Mouse (Mus musculus) limb, embryonic 14.5 days (tissue): ENCODE results near the gene Cdhr1. TPM values are rescaled to one million over a fixed set of nuclear protein-coding genes. Genes with fewer than 3 reads are reported as not detected.
"Not testable (repeated sequence)": the region's sequence is repeated elsewhere in the genome, so short reads cannot be mapped to it uniquely, and the experiment has no call there.

Experiments used
- ATAC-seq: fragments of 200-750 bp; cut with Nextera tagmentation; 2 replicates; pipeline ENCODE4 v1.8.0; 2017; ENCODE audit warnings: low read depth, moderate number of reproducible peaks, moderate TSS enrichment; ENCODE audit not compliant: low FRiP score
- DNase-seq: peaks from one replicate; pipeline ENCODE4 v3.0.0-alpha.2; 2015; ENCODE audit warnings: low spot score
- H3K27ac ChIP-seq: fragments of 300-500 bp; sonication (generic); replicated peaks from 2 replicates; pipeline ENCODE4 v1.5.1; 2014; ENCODE audit warnings: low read depth, mild to moderate bottlenecking, low read length, moderate library complexity, mixed read lengths
- H3K27me3 ChIP-seq: fragments of 300-500 bp; sonication (generic); 2 replicates; pipeline ENCODE4 v1.6.1; 2014; ENCODE audit warnings: low read length, mixed read lengths; ENCODE audit not compliant: control insufficient read depth, insufficient read depth
- H3K36me3 ChIP-seq: fragments of 300-500 bp; sonication (generic); 2 replicates; pipeline ENCODE4 v1.6.1; 2014; ENCODE audit warnings: mild to moderate bottlenecking, low read length, moderate library complexity, mixed read lengths; ENCODE audit not compliant: control insufficient read depth, insufficient read depth
- H3K4me1 ChIP-seq: fragments of 300-500 bp; sonication (generic); 2 replicates; pipeline ENCODE4 v1.6.1; 2014; ENCODE audit warnings: antibody characterized with exemption, low read length, mixed read lengths; ENCODE audit not compliant: control insufficient read depth, insufficient read depth
- H3K4me2 ChIP-seq: fragments of 300-500 bp; sonication (generic); replicated peaks from 2 replicates; pipeline ENCODE4 v1.6.1; 2014; ENCODE audit warnings: low read depth, mild to moderate bottlenecking, low read length, moderate library complexity; ENCODE audit not compliant: severe bottlenecking
- H3K4me3 ChIP-seq: fragments of 300-500 bp; sonication (generic); replicated peaks from 2 replicates; pipeline ENCODE4 v1.5.1; 2014; ENCODE audit warnings: low read length
- H3K9ac ChIP-seq: fragments of 300-500 bp; sonication (generic); 2 replicates; pipeline ENCODE4 v1.6.1; 2014; ENCODE audit warnings: mild to moderate bottlenecking, low read depth, low read length, moderate library complexity; ENCODE audit not compliant: severe bottlenecking
- H3K9me3 ChIP-seq: fragments of 300-500 bp; sonication (generic); 2 replicates; pipeline ENCODE4 v1.6.1; 2016; ENCODE audit warnings: low read length; ENCODE audit not compliant: control insufficient read depth
- POLR2A ChIP-seq: fragments of 200-500 bp; IDR thresholded peaks from 2 replicates; pipeline ENCODE4 v1.8.0; 2012; ENCODE audit warnings: inconsistent platforms, mild to moderate bottlenecking, moderate library complexity, borderline replicate concordance; ENCODE audit not compliant: insufficient read depth, insufficient read length; ENCODE audit errors: extremely low read depth
- WGBS: fragments of 180-500 bp; shearing (Covaris S2); extraction: QIAGEN DNeasy Blood & Tissue Kit; methylation state at CpG from one replicate; pipeline ENCODE4 v1.1.7; 2014; 5-methylcytosine and 5-hydroxymethylcytosine counted together
- polyA plus RNA-seq, 2 experiments: library from polyadenylated mRNA; depleted of rRNA in 1 of 2; stranded (reverse) in 1 of 2; unstranded in 1 of 2; fragments of >200 nt; fragmentation: Nextera tagmentation in 1 of 2; extraction: Ambion mirVana in 1 of 2; gene quantifications; 2 replicates each; pipeline versions ENCODE4 v1.2.1 to v1.2.3; 2012 to 2014

Gene Cdhr1
- polyA plus RNA-seq (2012; rRNA removed) = 0.42 and 0.45 TPM in 2 replicates
- polyA plus RNA-seq (2014; fragmentation: Nextera tagmentation; extraction: Ambion mirVana) = 0.47 and 0.48 TPM in 2 replicates

- under 1% methylated on average over 26 of the region's 30 CpGs for WGBS
- no peak within 1 kb of the TSS for H3K9ac ChIP-seq
- no peak for ATAC-seq
- peaks cover 5% of the 10 kb centered on the region; the same call in 1 of the 2 replicates for H3K4me1 ChIP-seq
- H3K4me3 ChIP-seq = peak within 1 kb of the TSS; percentile 22
- H3K4me2 ChIP-seq = peak within 1 kb of the TSS; percentile 41
- peak; percentile 16 for DNase-seq
- TF ChIP-seq POLR2A = no peak
- H3K27me3 ChIP-seq = peaks cover 11% of the 10 kb centered on the region; the same call in 1 of the 2 replicates
- H3K27ac ChIP-seq = no peak within 1 kb of the TSS
- H3K9me3 ChIP-seq = no peaks in the 10 kb centered on the region
- no peaks in the 10 kb centered on the region for H3K36me3 ChIP-seq
Observed at GRCm38 (mm10) chr14:37097956-37098530, at the start of gene Cdhr1. Cdhr1 (minus strand) TSS chr14:37098347.

- TF ChIP-seq POLR2A = no peak
- ATAC-seq = no peak
- Histone ChIP-seq H3K36me3 (no peaks in the 10 kb centered on the region), H3K9me3 (no peaks in the 10 kb centered on the region), H3K27ac (no peak overlapping the region), H3K27me3 (no peaks in the 10 kb centered on the region), H3K4me2 (no peak overlapping the region), H3K9ac (no peak overlapping the region), H3K4me1 (peaks cover 1% of the 10 kb centered on the region), H3K4me3 (no peak overlapping the region)
- 77% methylated on average over 8 of the region's 8 CpGs for WGBS
- no peak for DNase-seq
Observed at GRCm38 (mm10) chr14:37139051-37139710, 41.0 kb upstream of the Cdhr1 start.

DNA sequence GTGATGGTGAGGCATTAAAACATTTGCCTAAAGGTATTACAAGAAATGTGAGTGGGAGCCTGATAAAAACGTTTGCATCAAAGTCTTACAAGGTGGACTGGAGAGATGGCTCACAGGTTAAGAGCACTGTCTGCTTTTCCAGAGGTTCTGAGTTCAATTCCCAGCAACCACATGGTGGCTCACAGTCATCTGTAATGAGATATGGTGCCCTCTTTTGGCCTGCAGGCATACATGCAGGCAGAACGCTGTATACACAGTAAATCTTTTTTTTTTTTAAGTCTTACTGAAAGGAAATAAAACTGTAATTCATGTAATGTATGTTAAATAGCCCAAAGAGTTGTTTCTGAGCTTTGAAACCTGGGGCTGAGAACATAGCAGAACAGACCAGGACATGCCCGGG, 39.4 kb upstream of the Cdhr1 start:
- not testable (repeated sequence) for H3K4me2 ChIP-seq, H3K36me3 ChIP-seq, DNase-seq, H3K9me3 ChIP-seq, H3K27me3 ChIP-seq, ATAC-seq, H3K27ac ChIP-seq, H3K4me1 ChIP-seq, H3K4me3 ChIP-seq, H3K9ac ChIP-seq
- WGBS = 58% methylated on average over 2 of the region's 3 CpGs

GRCm38 (mm10) chr14:37136110-37136509, 38.0 kb upstream of the Cdhr1 start:
- DNase-seq (no peak), ATAC-seq (no peak)
- Histone ChIP-seq H3K27me3 (no peaks in the 10 kb centered on the region), H3K9ac (no peak overlapping the region), H3K9me3 (no peaks in the 10 kb centered on the region), H3K4me2 (no peak overlapping the region), H3K27ac (no peak overlapping the region), H3K4me1 (peaks cover 5% of the 10 kb centered on the region), H3K4me3 (no peak overlapping the region), H3K36me3 (peaks cover 21% of the 10 kb centered on the region)
- no peak for TF ChIP-seq POLR2A
- 78% methylated on average over 4 of the region's 4 CpGs for WGBS

GRCm38 (mm10) chr14:37135671-37136070, 37.5 kb upstream of the Cdhr1 start:
- Histone ChIP-seq H3K4me2 (peak overlapping the region; percentile 47), H3K27me3 (no peaks in the 10 kb centered on the region), H3K9ac (peak overlapping the region; percentile 84), H3K36me3 (peaks cover 25% of the 10 kb centered on the region), H3K4me3 (peak overlapping the region; percentile 72), H3K9me3 (no peaks in the 10 kb centered on the region), H3K4me1 (peaks cover 5% of the 10 kb centered on the region), H3K27ac (no peak overlapping the region)
- 2% methylated on average over 10 of the region's 10 CpGs for WGBS
- TF ChIP-seq POLR2A = no peak
- ATAC-seq (no peak), DNase-seq (no peak)
